Mouse (Mus musculus) lung, adult 2 months (tissue): ENCODE results near the gene Dhdds. TPM values are rescaled to one million over a fixed set of nuclear protein-coding genes. Genes with fewer than 3 reads are reported as not detected.
A peak's percentile ranks its signal among the peaks of the same experiment; 100 is the strongest.

ENCODE experiments used
- DNase-seq: peaks from one replicate; pipeline ENCODE4 v3.0.0; 2022
- H3K4me1 ChIP-seq: fragments of 200-500 bp; 2 replicates; pipeline ENCODE4 v1.6.1; 2011; ENCODE audit warnings: low read length; ENCODE audit not compliant: control insufficient read depth, insufficient read depth
- H3K4me3 ChIP-seq: fragments of 200-500 bp; replicated peaks from 2 replicates; pipeline ENCODE3; 2011; ENCODE audit warnings: low read depth, mild to moderate bottlenecking, control low read depth, low read length; ENCODE audit errors: extremely low read depth
- CTCF ChIP-seq: fragments of 200-500 bp; IDR thresholded peaks from 2 replicates; pipeline ENCODE4 v1.5.1; 2011; ENCODE audit warnings: mild to moderate bottlenecking, low read length, control low read depth; ENCODE audit not compliant: insufficient read depth
- POLR2A ChIP-seq: fragments of 200-500 bp; IDR thresholded peaks from 2 replicates; pipeline ENCODE4 v1.6.1; 2011; ENCODE audit warnings: low read depth, mild to moderate bottlenecking, control low read depth, low read length, borderline replicate concordance; ENCODE audit errors: extremely low read depth
- WGBS: fragments of 180-500 bp; shearing (Covaris S2); methylation state at CpG from one replicate; pipeline ENCODE4 v1.1.7; 2018; 5-methylcytosine and 5-hydroxymethylcytosine counted together
- polyA plus RNA-seq: library from polyadenylated mRNA; depleted of rRNA; stranded (reverse); fragments of >200 nt; gene quantifications from 2 replicates; pipeline ENCODE4 v1.2.3, GENCODE M21; 2012; rRNA removed

The Dhdds gene
- polyA plus RNA-seq, 1 experiment = 28.4 TPM

GRCm38 (mm10) chr4:133929278-133929670 is 71.4 kb downstream of the Dhdds start:
- TF ChIP-seq POLR2A = peak; percentile 36; the same call in 1 of the 2 replicates
- TF ChIP-seq CTCF = no peak
- H3K4me1 ChIP-seq = peaks cover 2% of the 10 kb centered on the region; the same call in 1 of the 2 replicates
- no peak overlapping the region for H3K4me3 ChIP-seq
- WGBS = 6% methylated on average over 7 of the region's 7 CpGs
- DNase-seq = no peak

- TF ChIP-seq POLR2A (no peak), CTCF (no peak)
- 26% methylated on average over 15 of the region's 15 CpGs for WGBS
- H3K4me1 ChIP-seq = peaks cover 2% of the 10 kb centered on the region; the same call in 1 of the 2 replicates
- H3K4me3 ChIP-seq = no peak overlapping the region
- DNase-seq = no peak
These were observed 72.0 kb downstream of the Dhdds start for GRCm38 (mm10) chr4:133928576-133929277.

- WGBS = 29% methylated on average over 4 of the region's 4 CpGs
- Histone ChIP-seq H3K4me1 (peaks cover 2% of the 10 kb centered on the region; the same call in 1 of the 2 replicates), H3K4me3 (no peak overlapping the region)
- no peak for DNase-seq
- TF ChIP-seq POLR2A (no peak), CTCF (no peak)
These were observed 75.5 kb downstream of the Dhdds start for GRCm38 (mm10) chr4:133925204-133925603.

GRCm38 (mm10) chr4:133923743-133924142 is 77.0 kb downstream of the Dhdds start:
- TF ChIP-seq POLR2A (no peak), CTCF (no peak)
- WGBS = 64% methylated on average over 5 of the region's 5 CpGs
- H3K4me1 ChIP-seq = peaks cover 2% of the 10 kb centered on the region; the same call in 1 of the 2 replicates
- H3K4me3 ChIP-seq = no peak overlapping the region
- DNase-seq = no peak

Other genes starting within 250 kb of the Dhdds start
- 68.3 and 77.3 TPM in 2 replicates for gene Arid1a, start 244.1 kb downstream of the Dhdds start, polyA plus RNA-seq
- gene Rps6ka1, start 113.1 kb downstream of the Dhdds start, polyA plus RNA-seq = 57.2 and 65.6 TPM in 2 replicates
- 14.6 and 28.9 TPM in 2 replicates for gene Hmgn2, start 32.3 kb downstream of the Dhdds start, polyA plus RNA-seq
- gene Lin28a, start 17.9 kb upstream of the Dhdds start, polyA plus RNA-seq = 0.06 TPM in 1 of 2 replicates, not detected in the other
- gene Zfp683, start 52.9 kb upstream of the Dhdds start, polyA plus RNA-seq = 0.27 and 0.58 TPM in 2 replicates
- gene Crybg2, start 59.9 kb upstream of the Dhdds start, polyA plus RNA-seq = 7.2 and 14.7 TPM in 2 replicates
- 52.8 and 76.5 TPM in 2 replicates for gene Cd52, start 94.2 kb upstream of the Dhdds start, polyA plus RNA-seq
- gene Ubxn11, start 101.7 kb upstream of the Dhdds start, polyA plus RNA-seq = 28.8 and 30.0 TPM in 2 replicates
- gene Sh3bgrl3, start 127.9 kb upstream of the Dhdds start, polyA plus RNA-seq = 654 and 703 TPM in 2 replicates
- gene Cep85, start 186.2 kb upstream of the Dhdds start, polyA plus RNA-seq = 17.1 and 30.2 TPM in 2 replicates
- gene Gm7534, start 202.1 kb upstream of the Dhdds start, polyA plus RNA-seq = not detected in 2 replicates
- gene Catsper4, start 226.5 kb upstream of the Dhdds start, polyA plus RNA-seq = 0.20 and 0.31 TPM in 2 replicates
- 13.8 and 15.8 TPM in 2 replicates for gene Cnksr1, start 237.5 kb upstream of the Dhdds start, polyA plus RNA-seq
- gene E130218I03Rik, start 242.7 kb upstream of the Dhdds start, polyA plus RNA-seq = not detected in 2 replicates
- gene Zfp593, start 244.7 kb upstream of the Dhdds start, polyA plus RNA-seq = 7.2 and 7.5 TPM in 2 replicates
- not detected in 2 replicates for gene Gm30191, start 246.0 kb upstream of the Dhdds start, polyA plus RNA-seq